ENCODE assay signal across 8 mouse cellular contexts in the genomic region with DNA sequence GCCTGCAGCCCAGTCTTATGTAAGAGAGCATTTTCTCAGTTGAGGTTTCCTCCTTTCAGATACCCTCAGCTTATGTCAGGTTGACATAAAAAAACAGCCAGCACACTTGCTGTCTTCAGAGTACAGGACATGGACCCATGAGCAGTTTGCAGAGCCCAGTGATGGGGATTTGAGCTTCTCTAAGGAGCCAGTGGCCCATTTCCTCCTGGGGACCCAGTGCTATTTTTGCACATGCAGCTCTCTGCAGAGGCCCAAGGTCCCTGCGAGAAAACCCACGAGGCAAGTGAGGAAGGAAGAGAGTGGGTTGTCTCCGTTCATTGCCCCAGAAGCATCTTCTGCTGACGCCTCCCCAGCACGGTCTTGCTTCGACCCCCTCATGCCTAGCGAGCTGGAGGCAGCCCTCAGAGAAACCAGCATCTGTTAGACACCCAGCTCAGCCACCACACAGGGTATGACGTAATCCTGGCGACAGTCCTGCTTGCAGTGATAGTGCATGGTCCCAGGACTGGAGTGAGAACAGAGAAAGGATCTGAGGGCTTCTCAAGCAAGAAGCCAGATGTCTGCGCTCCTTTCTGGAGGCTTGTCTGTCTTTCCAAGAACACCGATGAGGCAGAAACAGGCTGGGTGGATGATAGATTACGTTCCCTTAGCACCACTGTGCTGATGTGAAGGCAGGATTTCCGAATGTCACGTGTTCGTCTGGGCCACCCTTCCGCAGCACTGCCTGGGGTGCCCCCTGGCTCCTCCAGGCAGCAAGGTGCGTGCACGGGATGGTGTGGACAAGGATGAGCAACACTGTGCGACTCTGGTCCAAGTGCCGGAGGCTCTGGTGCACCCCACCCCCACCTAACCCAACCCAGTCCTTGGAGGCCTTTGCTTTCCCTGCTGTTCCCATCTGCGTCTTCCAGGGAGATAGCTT. TPM values are rescaled to one million over a fixed set of nuclear protein-coding genes. Genes with fewer than 3 reads are reported as not detected.
DNase-seq lines count a peak whose midpoint lies in the region; ATAC-seq and TF ChIP-seq lines count a peak whose summit lies in the region.

No protein-coding gene starts in this region.

- no peaks in the 10 kb centered on the region for H3K27me3 ChIP-seq in limb, embryonic 13.5 days
- H3K27me3 ChIP-seq in limb, embryonic 10.5 days (ENCODE audit: low read depth, poor library complexity, severe bottlenecking) = no peaks in the 10 kb centered on the region
- no peaks in the 10 kb centered on the region for H3K27me3 ChIP-seq in lung, postnatal 0 days (replicated peaks; ENCODE audit: insufficient read depth, low read length)

- 72% methylated on average over 21 of the region's 21 CpGs for WGBS in limb, embryonic 13.5 days
- WGBS in limb, embryonic 10.5 days = 71% methylated on average over 21 of the region's 21 CpGs
- WGBS in lung, postnatal 0 days = 46% methylated on average over 21 of the region's 21 CpGs

- H3K4me1 ChIP-seq in limb, embryonic 13.5 days = peaks cover 24% of the 10 kb centered on the region
- H3K4me1 ChIP-seq in limb, embryonic 10.5 days = peaks cover 19% of the 10 kb centered on the region
- peaks cover 9% of the 10 kb centered on the region for H3K4me1 ChIP-seq in lung, postnatal 0 days (ENCODE audit: insufficient read depth, low read depth, low read length)

- no peak for DNase-seq in limb, embryonic 10.5 days (ENCODE audit: low spot score)
- peak; percentile 99 for DNase-seq in heart, adult 11 months
- DNase-seq in lung, postnatal 0 days (ENCODE audit: low spot score) = peak; percentile 47
- DNase-seq in right cerebral cortex, postnatal 36 days (ENCODE audit: low spot score in 2 of 2) = peak; percentile 82 to 88
- no peak for DNase-seq in urinary bladder, postnatal 10 days (ENCODE audit: low spot score)

- no peak overlapping the region for H3K4me3 ChIP-seq in limb, embryonic 13.5 days
- no peak overlapping the region for H3K4me3 ChIP-seq in limb, embryonic 10.5 days
- no peak overlapping the region for H3K4me3 ChIP-seq in lung, postnatal 0 days (ENCODE audit: low read depth, low read length)

- peak; percentile 30 for TF ChIP-seq CTCF in lung, postnatal 0 days (IDR thresholded peaks at IDR 0.05)

- no peak for ATAC-seq in limb, embryonic 13.5 days (ENCODE audit: low FRiP score, low read depth)
- peak; percentile 91 for ATAC-seq in common myeloid progenitor, adult 5-6 weeks (replicated peaks; ENCODE audit: low read depth, poor library complexity, severe bottlenecking)
- peak; percentile 96 for ATAC-seq in inflammation-experienced regulatory T-cells, adult 6 months
- ATAC-seq in lung, postnatal 0 days = peak; percentile 42

- peaks cover 39% of the 10 kb centered on the region for H3K36me3 ChIP-seq in limb, embryonic 13.5 days
- H3K36me3 ChIP-seq in limb, embryonic 10.5 days = peaks cover 59% of the 10 kb centered on the region
- no peaks in the 10 kb centered on the region for H3K36me3 ChIP-seq in lung, postnatal 0 days (ENCODE audit: insufficient read depth, low read length)

- TF ChIP-seq EP300 in lung, postnatal 0 days (IDR thresholded peaks at IDR 0.05) = no peak

- H3K9me3 ChIP-seq in limb, embryonic 13.5 days = peaks cover 5% of the 10 kb centered on the region; the same call in 1 of the 2 replicates
- H3K9me3 ChIP-seq in limb, embryonic 10.5 days (replicated peaks) = no peaks in the 10 kb centered on the region
- H3K9me3 ChIP-seq in lung, postnatal 0 days (ENCODE audit: low read length) = no peaks in the 10 kb centered on the region

- H3K9ac ChIP-seq in limb, embryonic 13.5 days = peak overlapping the region; percentile 39; the same call in 1 of the 2 replicates
- no peak overlapping the region for H3K9ac ChIP-seq in lung, postnatal 0 days (replicated peaks; ENCODE audit: low read depth)

- no peak overlapping the region for H3K4me2 ChIP-seq in limb, embryonic 13.5 days (replicated peaks)
- H3K4me2 ChIP-seq in lung, postnatal 0 days (replicated peaks; ENCODE audit: low read depth, low read length) = peak overlapping the region; percentile 20; the same call in 1 of the 2 replicates

- no peak overlapping the region for H3K27ac ChIP-seq in limb, embryonic 13.5 days
- no peak overlapping the region for H3K27ac ChIP-seq in limb, embryonic 10.5 days
- 0 out of 2 replicates have a peak overlapping the region, but pooled peaks have one; percentile 2 for H3K27ac ChIP-seq in lung, postnatal 0 days (ENCODE audit: low read length)

RNA-seq across cellular contexts. Expression of a gene that starts 24.0 kb away (rescaled TPM):
- polyA plus RNA-seq in limb, embryonic 13.5 days (2015; fragmentation: Nextera tagmentation; extraction: Ambion mirVana) = 45.2 and 48.1 TPM in 2 replicates
- 34.8 and 41.2 TPM in 2 replicates for polyA plus RNA-seq in limb, embryonic 10.5 days (2016; fragmentation: Nextera tagmentation; extraction: Ambion mirVana)
- 11.7 and 13.4 TPM in 2 replicates for total RNA-seq in common myeloid progenitor, adult 5-6 weeks (2017)
- polyA plus RNA-seq in inflammation-experienced regulatory T-cells, adult 6 months (2017; shearing (Covaris generic)) = 1 to 10 TPM; 5.4 to 7.5 (median 6.3) TPM
- polyA plus RNA-seq in lung, postnatal 0 days (2015; fragmentation: Nextera tagmentation; extraction: Ambion mirVana) = 43.6 and 48.7 TPM in 2 replicates

RNA-seq across cellular contexts. Expression of a gene that starts 44.2 kb away (rescaled TPM):
- polyA plus RNA-seq in limb, embryonic 13.5 days (2015; fragmentation: Nextera tagmentation; extraction: Ambion mirVana) = 80.3 and 83.9 TPM in 2 replicates
- polyA plus RNA-seq in limb, embryonic 10.5 days (2016; fragmentation: Nextera tagmentation; extraction: Ambion mirVana) = 67.1 and 78.4 TPM in 2 replicates
- 4.7 and 6.6 TPM in 2 replicates for total RNA-seq in common myeloid progenitor, adult 5-6 weeks (2017)
- 1 to 10 TPM in 2 of 3 experiments, under 1 TPM in 1; 0.59 to 1.4 (median 1.4) TPM for polyA plus RNA-seq in inflammation-experienced regulatory T-cells, adult 6 months (2017; shearing (Covaris generic))
- polyA plus RNA-seq in lung, postnatal 0 days (2015; fragmentation: Nextera tagmentation; extraction: Ambion mirVana) = 38.4 and 40.1 TPM in 2 replicates

Comparison
In these comparisons a context has a peak if more than half of its experiments do, and no peak if none do; other contexts are left out.
1. DNase-seq: peak in heart, adult 11 months (single experiment), lung, postnatal 0 days (single experiment) and right cerebral cortex, postnatal 36 days (2 of 2); none in limb, embryonic 10.5 days (single experiment) and urinary bladder, postnatal 10 days (single experiment).
2. RNA of a gene that starts 44.2 kb away (polyA plus RNA-seq): 80.3 to 83.9 TPM in limb, embryonic 13.5 days, 67.1 to 78.4 TPM in limb, embryonic 10.5 days and 38.4 to 40.1 TPM in lung, postnatal 0 days; 0.59 to 1.4 TPM in inflammation-experienced regulatory T-cells, adult 6 months; every median in the first group is over 10 times any median in the second.